Mouse (Mus musculus): ENCODE measurements around the gene Slc12a6.

DNA sequence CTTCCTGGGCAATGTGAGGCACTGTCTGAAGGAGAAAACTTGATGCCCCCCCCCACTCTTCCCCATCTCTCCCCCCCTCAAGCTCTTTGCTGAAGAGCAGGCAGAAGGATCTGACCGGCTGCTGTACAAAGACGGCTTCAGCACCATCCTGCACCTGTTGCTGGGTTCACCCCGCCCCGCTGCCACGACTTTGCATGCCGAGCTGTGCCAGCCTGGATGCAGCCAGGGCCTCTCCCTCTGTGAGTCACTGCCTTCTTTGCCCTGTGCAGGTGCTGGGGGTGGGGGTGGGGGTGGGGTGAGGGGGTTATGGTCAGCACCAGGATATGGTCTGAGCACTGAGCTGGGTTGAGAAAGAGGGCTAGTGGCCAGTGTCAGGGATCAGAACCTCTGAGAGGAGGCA lies 19.4 kb upstream of the Slc12a6 start:
- no peak for TF ChIP-seq USF1 (IDR thresholded peaks at IDR 0.05; ENCODE audit: low read depth)
- no peak for TF ChIP-seq CEBPB (IDR thresholded peaks at IDR 0.05; ENCODE audit: low read depth)

Measured in C2C12 (cell line).